Mouse (Mus musculus) liver, postnatal 0 days (tissue): ENCODE measurements around the gene Zscan20.

Experiments used
- CTCF ChIP-seq: sonication (generic); IDR thresholded peaks from 2 replicates; pipeline ENCODE4 v1.5.1; 2016; ENCODE audit warnings: antibody characterized with exemption, low read depth
- EP300 ChIP-seq: IDR thresholded peaks from 2 replicates; pipeline ENCODE4 v1.6.1; 2016; ENCODE audit warnings: antibody characterized with exemption, low read depth, mild to moderate bottlenecking

DNA sequence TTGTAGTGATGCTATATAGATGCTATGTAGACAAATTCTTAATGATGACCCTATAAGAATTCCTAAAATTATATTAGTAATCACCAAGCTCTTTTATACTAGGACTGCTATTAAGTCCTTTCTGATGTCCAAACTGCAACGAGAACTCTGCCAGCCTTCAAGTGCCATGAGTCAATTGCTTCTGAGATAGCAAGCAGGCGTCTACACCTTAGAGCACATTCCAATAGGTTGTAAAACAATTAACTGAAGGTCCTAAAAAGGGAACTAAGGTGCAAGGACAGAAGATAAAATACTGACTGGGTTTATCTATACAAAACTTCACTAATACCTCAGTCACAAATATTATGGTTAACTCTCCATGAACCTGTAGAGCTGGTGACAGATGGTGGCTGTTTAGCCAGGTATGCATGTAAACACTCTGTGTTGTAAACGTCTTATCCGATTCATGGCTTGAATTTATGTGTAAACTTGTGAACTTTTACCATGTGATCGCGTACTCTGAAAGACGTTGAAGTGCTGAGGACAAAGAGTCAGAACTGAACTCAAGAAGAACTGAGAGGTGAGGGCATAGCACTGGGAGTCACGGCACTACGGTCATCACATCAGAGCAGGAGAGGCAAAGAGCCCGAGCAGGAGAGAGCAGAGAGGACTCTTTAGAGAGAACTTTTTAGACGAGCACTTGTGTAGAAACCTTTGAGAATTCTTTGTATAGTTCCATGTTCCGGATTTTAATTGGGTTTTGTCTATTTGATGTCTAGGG is 11.9 kb downstream of the Zscan20 start:
- no peak for TF ChIP-seq CTCF
- TF ChIP-seq EP300 = no peak
